Mouse (Mus musculus): ENCODE measurements around the gene Magi2. TPM values are rescaled to one million over a fixed set of nuclear protein-coding genes. Genes with fewer than 3 reads are reported as not detected.
A peak's percentile ranks its signal among the peaks of the same experiment; 100 is the strongest.

Magi2 gene
- polyA plus RNA-seq, 1 experiment from 2014 or later = 0.78 TPM

DNA sequence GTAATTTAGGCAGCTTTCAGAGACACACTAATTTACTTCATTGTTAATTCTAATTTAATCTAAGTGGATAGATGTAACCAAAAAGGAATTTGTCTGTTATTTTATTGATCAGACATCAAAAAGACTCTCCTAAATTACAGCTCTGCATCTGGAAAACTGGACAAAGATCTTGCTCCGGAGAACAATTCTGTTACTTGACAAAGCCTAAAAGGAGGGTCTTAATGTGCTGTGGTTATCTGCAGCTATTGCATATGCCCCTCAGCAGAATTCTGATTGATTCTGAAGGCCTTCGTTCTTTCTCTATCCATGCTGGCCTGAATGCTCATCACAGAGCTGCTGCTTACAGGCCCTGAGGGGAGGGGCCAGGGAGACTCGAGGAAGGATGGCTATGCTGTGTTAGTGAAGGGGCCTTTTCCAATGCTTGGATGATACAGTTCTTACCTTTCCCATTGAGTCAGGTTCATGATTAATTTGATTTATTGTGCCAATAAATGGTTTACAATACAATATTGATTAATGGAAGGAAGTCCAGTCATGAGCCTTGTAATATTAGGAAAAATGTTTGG lies 842.2 kb downstream of the Magi2 start:
- no peak for DNase-seq (ENCODE audit: low spot score)

DNA sequence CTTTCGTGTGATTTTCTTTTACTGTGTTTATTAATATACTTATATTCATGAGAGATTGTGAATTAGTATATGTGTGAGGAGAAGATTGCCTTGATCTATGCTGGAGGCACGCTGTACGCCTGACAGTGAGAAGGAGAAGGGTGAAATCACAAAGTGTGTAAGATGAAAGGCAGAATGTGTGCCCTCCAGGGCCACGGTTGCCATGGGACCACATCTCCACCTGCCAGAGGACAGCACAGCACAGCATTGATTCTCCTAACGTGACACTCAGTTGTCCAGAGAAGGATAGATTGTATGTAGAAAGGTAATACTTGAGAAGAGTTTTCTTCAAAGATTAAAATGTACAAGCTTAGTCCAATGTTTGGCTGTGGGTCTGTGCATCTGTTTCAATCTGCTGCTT lies 847.3 kb downstream of the Magi2 start:
- no peak for DNase-seq (ENCODE audit: low spot score)

DNA sequence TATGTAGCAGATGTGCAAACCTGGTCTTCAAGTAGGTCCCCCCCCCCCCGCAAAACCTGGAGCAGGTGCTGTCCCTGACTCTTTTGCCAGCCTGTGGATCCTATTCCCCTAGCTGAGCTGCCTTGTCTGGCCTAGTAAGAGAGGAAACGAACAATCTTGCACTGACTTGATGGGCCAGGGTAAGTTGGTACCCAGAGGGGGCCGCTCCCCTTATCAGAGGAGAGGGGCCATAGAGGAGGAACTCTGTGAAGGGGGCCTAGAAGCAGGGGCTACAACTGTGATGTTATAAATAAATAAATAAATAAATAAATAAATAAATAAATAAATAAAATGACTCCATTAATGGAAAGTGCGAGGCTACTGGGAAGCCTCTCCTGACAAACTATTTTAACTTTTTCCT lies 848.0 kb downstream of the Magi2 start:
- no peak for DNase-seq (ENCODE audit: low spot score)

DNA sequence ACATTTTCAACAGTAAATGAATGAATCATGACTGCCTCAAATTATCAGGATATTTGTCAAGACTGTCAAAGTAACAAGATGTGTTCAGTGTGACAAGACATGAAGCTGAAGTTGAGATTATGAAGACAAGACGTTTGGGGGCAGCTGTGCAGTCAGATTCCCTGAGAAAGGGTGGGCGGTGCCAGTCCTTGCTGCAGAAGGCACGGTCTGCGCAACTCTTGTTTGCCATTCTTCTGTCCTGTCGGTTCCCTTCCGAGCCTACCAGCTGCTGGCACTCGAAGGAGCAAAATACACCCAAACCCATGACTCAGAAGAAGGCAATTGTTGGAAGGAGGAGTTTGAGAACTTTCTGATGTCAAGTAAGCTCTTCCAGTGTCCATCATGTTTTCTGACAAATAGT lies 852.1 kb downstream of the Magi2 start:
- DNase-seq (ENCODE audit: low spot score) = no peak

DNA sequence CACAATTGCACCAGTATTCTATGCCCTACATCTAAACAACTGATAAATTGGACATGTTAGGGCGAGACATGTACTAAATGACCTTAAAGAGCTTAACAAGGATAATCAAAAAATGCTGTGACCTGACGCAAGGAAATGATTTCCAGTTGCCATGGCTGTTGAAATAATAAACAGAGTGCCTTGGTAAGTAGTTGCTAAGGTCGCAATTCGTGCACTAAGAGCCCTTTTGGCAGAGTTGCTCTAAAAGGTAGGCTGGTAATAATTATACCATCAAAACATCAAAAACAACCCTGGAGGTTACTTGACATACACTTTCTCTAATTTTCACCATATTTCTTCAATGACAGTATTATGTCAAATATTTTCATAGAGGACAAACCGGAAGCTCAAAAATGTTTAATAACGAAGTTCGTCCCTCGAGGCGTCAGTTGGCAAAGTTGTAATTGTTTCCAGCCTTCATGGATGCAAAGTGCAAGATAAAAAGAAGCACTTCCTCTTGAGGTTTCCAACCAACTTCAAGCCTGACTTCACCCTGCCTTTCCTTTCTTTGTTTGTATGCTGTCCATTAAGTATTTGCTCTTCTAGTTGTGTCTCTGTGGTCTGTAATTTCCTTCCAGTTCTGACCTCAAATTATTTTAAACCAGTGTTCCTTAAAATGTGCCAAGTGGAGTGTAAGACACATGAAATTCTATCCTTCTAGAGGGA lies 853.9 kb downstream of the Magi2 start:
- no peak for DNase-seq (ENCODE audit: low spot score)

DNA sequence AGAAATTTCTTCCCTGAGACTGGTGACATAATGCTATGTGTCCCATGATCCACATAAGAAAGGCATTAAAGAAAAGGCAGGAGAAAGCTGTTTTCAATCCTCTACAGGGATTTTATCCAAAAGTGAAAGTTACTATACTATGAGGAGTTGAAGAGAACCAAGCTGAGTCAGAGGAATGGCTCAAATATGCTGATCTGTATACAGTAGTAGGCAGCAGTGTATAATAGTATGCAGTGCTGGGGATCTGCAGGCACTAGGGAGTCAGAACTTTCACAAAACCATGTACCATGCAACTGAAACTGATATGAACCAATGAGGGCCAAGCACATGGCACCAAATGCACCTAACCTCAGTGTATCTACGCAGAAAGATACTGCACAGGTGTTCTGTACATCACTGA lies 855.5 kb downstream of the Magi2 start:
- peak; percentile 17 for DNase-seq (ENCODE audit: low spot score)

DNA sequence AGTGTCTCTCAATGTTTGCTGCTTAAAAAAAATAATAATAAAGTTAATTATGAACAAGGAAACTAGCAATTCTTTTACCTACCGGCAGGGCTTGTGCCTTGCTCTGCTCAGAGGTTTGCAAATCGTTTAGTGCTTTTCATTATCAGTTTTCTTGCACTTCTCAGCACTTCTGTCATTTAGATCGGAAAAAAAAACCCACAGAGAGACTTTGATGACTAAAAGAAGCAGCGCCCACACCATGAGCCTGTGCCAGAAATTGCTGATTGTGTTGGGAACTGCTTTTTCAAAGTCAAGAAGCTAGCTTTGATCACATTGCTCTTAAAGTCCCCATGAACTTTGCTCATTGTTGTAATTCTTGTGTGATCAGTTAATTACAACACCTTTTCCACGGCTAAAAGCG lies 860.2 kb downstream of the Magi2 start:
- peak; percentile 27 for DNase-seq (ENCODE audit: low spot score)

DNA sequence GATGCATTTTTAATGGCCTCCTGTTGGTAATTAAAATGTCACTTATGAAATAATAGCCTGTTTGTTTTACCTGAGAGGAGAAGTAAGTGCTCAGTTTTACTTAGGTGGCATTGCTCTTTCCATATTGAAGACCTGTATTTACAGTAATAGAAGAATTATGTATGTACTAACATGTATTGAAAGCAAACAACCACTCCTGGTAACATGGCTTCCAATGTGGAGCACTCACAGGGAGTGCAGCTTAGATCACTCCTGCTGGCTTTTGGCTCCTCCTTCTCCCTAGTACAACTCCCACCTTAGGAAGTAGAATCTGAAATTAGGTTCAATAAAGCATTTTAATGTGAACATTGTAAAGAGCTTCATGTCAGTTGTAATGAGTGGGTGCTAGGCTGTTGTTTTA lies 877.0 kb downstream of the Magi2 start:
- DNase-seq (ENCODE audit: low spot score) = no peak

DNA sequence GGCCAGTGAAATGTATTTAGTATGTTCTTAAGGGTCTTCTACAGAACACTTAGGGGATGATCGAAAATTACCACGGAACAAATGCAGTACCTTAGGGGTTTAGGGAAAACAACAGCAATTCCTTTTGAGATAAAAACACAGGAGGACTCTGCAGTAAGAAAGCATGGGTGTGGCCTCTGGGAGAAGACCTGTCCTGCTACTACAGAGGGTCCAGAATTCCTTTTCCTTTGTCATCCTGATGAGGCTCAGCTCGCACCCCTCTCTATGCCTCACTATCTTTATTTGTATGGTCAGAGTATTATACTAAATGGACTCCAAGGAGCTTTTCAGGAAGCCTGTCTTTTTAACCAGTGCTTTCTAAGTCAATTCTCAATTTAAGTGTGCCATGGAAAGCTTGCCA lies 877.7 kb downstream of the Magi2 start:
- no peak for DNase-seq (ENCODE audit: low spot score)

DNA sequence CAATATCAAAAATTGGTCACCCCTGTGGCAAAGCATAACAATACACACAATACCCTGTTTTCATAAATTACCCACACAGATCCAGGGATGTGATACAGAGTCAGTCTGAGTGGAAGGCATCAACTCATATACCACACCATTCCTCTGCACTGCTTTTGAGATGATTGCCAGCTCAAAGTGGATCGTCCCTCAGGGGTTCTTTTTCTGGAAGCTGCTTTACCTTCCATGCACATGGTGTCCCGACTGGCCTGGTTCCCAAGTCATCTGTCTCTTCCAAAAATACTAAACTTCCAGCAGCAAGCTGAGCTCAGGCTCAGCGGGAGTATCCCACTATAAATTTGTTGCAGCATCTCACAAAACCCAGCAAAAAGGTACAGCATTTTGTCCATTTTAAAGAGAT lies 882.7 kb downstream of the Magi2 start:
- no peak for DNase-seq (ENCODE audit: low spot score)

DNA sequence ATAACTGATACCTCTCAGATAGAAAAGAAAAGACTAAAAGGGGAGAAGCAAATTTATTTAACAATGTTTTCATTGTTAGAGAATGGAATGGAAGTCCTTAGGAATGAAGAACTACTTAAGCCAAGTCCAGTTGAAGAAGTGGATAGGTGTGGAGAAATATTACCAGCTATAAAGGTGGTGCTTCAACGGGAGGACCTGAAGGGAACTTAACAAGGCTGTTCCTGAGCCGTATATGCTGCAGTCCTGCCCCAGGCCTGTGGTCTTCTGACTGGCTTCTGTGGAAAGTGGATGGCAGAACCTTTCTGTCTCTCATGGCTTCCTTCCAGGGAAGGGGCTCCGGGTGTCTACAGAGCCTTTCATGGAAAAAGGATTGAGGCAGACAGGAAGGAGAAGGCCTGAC lies 890.3 kb downstream of the Magi2 start:
- DNase-seq (ENCODE audit: low spot score) = no peak

DNA sequence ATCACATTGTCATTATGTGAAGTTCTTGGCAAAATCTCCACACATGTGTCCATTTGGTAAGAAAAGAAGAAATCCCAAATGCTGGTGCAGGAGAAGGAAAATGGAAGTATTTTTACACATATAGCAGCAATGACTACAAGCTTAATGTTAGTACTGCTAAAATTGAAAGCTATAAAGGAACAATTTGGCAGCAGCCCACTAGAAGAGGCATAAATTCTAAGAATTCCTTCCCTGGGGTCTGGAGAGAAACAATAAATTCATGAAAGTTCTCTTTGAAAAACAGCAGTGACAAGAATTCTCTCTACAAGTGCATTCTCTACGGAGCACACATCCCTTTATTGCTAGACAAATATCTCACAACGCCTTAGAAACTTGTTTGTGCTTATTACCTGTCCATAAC lies 913.4 kb downstream of the Magi2 start:
- no peak for DNase-seq (ENCODE audit: low spot score)

DNA sequence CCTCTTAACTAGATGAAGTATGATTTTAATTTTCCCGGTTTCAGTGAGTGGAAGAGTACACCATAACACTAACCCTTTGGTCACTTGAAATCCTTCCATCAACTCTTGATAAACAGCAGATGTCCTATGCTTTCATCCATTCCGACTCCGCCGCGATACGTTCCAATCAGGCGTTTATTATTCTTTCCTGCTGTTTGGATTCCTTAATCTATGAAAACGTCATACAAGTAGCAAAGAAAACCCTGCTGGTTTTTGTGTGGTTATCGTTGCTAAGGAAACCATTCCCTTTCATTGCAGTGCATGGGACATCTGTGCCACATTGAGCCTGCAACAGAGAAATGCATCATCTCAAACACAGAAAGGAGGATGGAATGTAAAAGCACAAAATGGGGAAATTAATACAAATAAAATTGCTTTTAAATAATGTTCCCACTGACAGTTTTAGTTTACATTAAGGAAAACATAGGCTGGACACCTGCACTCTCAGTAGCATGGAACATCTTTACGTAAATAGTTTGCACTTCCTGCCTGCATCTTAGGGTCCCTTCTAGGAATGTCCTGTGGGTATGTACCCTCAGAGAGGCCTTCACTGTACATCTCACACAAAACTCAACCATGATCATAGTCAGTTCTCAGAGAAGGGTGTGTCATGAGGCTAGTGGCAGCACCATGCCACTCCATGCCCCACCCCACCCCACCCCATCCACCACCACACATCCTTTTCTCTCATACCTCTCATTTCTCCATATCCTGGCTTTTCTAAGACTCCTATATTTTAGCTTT lies 914.0 kb downstream of the Magi2 start:
- no peak for DNase-seq (ENCODE audit: low spot score)

DNA sequence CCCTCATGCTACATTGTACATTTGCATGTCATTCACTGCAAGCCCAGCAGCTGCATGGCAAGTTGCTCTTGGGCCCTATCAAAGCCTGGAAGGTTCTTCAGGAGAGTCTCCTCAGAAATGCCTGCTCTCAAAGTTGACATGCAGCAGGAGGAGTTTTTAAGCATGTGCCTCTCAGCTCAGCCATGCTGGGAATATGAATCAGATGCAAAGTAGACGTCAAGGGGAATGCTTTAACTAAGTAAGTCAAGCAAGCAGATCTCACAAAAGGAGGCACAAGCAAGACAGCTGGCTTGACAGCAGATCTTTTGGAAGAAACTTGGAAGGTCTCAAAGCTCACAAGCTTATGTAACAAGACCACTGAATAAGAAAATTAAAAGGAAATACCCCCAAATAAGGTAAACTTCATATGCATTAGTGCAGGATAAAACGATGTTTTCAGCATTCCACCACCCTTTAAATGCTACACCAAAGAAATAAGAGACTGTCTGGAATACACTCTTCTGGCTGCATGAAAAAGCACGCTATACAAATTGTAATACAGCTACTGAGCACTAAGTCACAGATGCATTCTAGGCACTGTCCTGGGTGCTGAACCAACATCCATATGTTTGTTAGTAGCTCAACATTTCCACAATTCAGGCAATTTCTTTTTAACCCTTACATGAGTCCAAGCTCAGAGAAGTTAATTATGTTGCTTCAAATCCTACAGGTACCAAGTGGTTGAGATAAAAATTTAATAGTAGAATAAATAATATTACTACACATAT lies 926.7 kb downstream of the Magi2 start:
- DNase-seq (ENCODE audit: low spot score) = no peak

DNA sequence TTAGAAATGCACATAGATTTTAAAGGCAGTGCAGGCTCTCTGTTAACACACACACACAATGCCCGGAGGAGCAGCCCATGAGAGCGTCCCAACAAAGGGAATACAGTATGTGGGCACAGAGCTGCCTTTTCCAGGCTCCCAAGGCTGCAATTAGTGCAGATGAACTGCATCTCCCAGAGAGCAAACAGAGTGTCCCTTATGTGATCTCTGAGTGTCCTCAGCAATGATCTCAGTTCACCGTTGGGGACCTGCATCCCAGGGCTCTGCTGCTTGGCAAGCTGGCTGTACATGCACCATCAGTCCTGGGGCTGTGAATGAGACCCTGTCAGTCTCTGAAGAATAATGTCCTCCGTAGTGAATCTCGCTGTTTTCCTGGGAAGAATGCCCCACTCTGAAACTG lies 969.9 kb downstream of the Magi2 start:
- DNase-seq (ENCODE audit: low spot score) = no peak

DNA sequence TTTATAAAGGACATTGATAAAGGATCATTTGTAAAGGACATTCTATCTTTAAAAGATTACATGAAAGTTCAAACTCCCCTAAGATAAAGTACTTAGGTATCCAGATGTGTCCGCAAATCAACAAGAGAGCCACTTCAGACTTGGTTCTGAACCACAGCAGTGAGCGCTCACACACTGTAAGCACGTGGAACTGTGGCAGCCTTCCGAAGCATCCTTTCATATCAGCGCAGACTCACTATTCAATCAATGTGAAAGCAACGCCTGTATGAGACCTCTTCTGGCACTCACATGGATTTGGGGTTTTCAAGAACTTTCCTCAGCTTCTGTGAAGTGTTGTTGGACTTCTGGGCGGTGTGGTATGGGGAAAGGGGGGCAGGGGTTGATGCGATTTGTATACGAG lies 970.6 kb downstream of the Magi2 start:
- no peak for DNase-seq (ENCODE audit: low spot score)

DNA sequence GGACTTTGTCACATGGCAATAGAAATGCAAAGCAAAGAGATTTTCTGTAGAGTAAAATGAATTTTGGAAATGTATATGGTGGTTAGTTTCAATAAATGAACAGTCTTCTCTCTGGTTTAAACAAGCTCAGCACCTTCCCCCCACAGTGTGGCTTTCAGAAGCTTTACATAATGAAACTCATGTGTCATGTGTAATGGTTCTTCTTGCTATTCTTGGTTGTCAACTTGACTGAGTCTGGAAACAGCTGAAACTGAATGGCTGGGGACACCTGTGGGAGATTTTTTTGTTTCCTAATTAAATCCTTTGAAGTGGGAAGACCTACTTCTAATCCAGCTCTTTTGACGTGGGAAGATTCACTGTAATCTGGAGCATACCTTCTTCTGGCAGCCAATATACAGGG lies 974.5 kb downstream of the Magi2 start:
- DNase-seq (ENCODE audit: low spot score) = no peak

DNA sequence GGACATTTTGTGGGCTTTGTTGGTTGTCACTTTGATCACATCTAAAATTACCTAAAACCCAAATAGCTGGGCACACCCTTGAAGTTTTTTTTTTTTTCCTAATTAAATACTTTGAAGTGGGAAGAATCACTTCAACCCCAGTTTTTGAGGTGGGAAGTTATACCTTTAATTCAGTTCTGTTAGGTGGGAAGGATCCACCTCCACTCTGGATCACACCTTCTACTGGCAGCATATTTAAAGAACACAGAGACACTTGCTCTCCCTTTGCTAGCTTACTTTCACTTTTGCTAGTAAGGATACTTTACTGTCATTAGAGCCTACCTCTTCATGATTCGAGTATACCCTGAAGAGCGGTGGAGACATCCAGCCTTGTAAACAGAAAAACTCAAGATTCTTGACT lies 981.3 kb downstream of the Magi2 start:
- no peak for DNase-seq (ENCODE audit: low spot score)

DNA sequence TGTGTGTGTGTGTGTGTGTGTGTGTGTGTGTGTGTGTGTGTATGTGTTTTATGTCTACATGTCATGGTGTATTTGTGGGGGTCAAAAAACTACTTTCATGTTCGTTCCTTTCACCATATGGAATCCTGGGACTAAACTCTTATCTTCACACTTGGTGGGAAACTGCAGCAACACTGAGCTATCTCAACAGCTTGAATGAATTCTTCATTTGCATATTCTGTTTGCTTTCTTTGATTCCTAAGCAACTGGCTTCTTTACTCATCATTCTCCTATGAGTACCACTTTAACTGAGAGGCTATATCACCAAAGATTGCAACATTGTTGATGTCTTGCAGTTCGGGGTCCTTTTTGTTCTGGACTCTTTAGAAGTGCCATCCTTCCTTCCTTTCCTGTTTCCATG lies 986.5 kb downstream of the Magi2 start:
- DNase-seq (ENCODE audit: low spot score) = no peak

DNA sequence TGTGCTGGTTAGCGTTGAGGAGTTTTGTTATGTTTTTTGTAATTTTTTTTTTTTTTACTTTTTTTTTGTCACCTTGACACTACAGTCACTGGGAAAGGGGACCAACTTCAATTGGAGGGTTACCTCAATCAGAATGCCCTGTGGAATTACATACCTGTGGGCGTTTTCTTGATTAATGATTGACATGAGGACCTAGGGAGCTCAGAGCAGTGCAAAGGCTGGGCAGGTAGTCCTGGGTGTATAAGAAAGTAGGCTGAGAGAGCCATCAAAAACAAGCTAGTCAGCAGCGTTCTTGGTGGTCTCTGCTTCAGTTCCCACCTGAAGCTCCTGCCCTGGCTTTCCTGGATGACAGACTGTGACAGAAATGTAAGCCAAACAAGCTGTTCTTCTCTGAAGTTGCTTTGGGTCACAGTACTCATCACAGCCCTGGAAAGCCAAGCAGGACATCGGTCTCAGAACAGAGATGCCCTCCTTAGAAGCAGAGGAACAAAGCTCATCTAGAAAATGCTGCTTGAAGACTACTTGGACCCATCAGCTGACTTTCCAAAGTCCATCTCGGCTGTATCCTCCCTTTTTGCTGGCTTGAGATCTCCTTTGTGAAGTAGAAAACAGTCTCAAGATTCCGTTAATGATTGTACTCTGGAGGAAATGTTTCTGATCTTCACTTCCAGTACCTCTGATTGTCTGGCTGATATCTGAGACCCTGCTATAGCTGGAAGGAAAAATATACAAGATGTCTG lies 999.8 kb downstream of the Magi2 start:
- DNase-seq (ENCODE audit: low spot score) = no peak

Data from thymus, postnatal 0 days (tissue).